Mouse (Mus musculus): ENCODE data around the gene Fam71a.

DNA sequence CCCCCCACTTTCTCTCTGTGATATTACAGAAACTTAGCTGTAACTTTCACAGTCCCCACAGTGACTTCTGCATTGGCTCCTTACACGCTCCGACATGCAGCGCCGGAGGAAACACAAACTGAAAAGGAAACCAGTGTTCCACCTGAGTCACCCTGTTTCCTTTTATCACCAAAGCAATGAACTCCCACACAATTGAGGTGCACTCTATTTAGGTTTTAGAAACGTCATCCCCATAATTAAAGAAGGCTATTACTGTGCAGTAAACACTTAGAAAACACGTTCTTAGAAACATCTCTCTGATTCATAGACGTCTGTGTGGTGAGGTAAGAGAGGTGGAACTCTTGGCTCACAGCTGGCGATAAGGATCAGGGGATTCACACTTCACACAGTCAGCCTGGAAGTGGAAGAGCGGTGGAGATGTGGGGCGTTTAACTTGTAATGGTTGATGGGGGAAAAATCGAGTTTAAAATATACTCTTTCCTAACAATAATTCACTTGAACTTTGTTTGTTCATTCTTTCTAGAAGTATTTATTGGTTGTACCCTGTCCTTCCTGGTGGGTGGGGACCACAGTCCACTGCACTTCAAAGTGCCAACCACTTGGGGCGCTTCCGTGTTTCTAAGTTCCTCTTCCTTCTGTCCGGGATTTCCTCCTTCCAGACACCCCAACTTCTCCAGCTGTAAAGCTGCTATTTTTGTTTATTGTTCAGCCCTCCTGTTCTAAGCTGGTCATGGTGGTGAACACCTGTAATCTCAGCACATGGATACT is 29.2 kb upstream of the Fam71a start:
- TF ChIP-seq TAL1 (IDR thresholded peaks at IDR 0.05; ENCODE audit: low read length) (no peak), GATA1 (IDR thresholded peaks at IDR 0.05; ENCODE audit: low read length) (no peak)
